Mouse (Mus musculus) MEL (cell line): Measurements from ENCODE around the gene Ptprk.

ENCODE experiments used
- CHD2 ChIP-seq: IDR thresholded peaks from 2 replicates; pipeline ENCODE4 v1.6.1; 2011; ENCODE audit warnings: low read length, improper control_type of control experiment
- CTCF ChIP-seq, 3 experiments: IDR thresholded peaks in 2 of 3; conservative IDR thresholded peaks in 1 of 3; 2 replicates each; pipeline ENCODE4 v1.5.1; 2011 to 2012; ENCODE audit warnings: low read length in 3 of 3, low read depth in 2 of 3, mild to moderate bottlenecking in 2 of 3, improper control_type of control experiment in 1 of 3, inconsistent platforms in 1 of 3, mixed read lengths in 1 of 3, moderate library complexity in 1 of 3; ENCODE audit not compliant: control insufficient read depth in 1 of 3, insufficient read depth in 1 of 3, poor library complexity in 1 of 3, severe bottlenecking in 1 of 3
- GABPA ChIP-seq: IDR thresholded peaks from 2 replicates; pipeline ENCODE4 v1.6.1; 2012; ENCODE audit warnings: low read depth, mild to moderate bottlenecking, inconsistent platforms, low read length, improper control_type of control experiment, moderate library complexity
- GATA1 ChIP-seq: IDR thresholded peaks from 2 replicates; pipeline ENCODE4 v1.6.1; 2011; ENCODE audit warnings: low read depth, low read length, improper control_type of control experiment
- JUND ChIP-seq: IDR thresholded peaks from 2 replicates; pipeline ENCODE4 v1.6.1; 2011; ENCODE audit warnings: low read depth, mild to moderate bottlenecking, improper control_type of control experiment, low read length
- MAFK ChIP-seq: IDR thresholded peaks from 2 replicates; pipeline ENCODE4 v1.6.1; 2011; ENCODE audit warnings: low read depth, mild to moderate bottlenecking, low read length, improper control_type of control experiment, borderline replicate concordance
- POLR2A ChIP-seq, 2 experiments: IDR thresholded peaks; 2 replicates each; pipeline ENCODE4 v1.6.1; 2011 to 2012; ENCODE audit warnings: low read length in 2 of 2, mild to moderate bottlenecking in 2 of 2, control low read depth in 1 of 2, improper control_type of control experiment in 1 of 2, low read depth in 1 of 2, moderate library complexity in 1 of 2; ENCODE audit not compliant: control insufficient read depth in 1 of 2, insufficient read depth in 1 of 2, poor library complexity in 1 of 2
- POLR2AphosphoS2 ChIP-seq: IDR thresholded peaks from 2 replicates; pipeline ENCODE4 v1.6.1; 2011; ENCODE audit warnings: low read length, improper control_type of control experiment
- RAD21 ChIP-seq: IDR thresholded peaks from 2 replicates; pipeline ENCODE4 v1.6.1; 2011; ENCODE audit warnings: mild to moderate bottlenecking, low read depth, low read length, improper control_type of control experiment
- RCOR1 ChIP-seq: IDR thresholded peaks from 2 replicates; pipeline ENCODE4 v1.6.1; 2012; ENCODE audit warnings: low read depth, mild to moderate bottlenecking, inconsistent platforms, low read length, improper control_type of control experiment
- TAL1 ChIP-seq: IDR thresholded peaks from 2 replicates; pipeline ENCODE4 v1.6.1; 2012; ENCODE audit warnings: mild to moderate bottlenecking, inconsistent platforms, low read length, moderate library complexity, mixed read lengths
- USF1 ChIP-seq: IDR thresholded peaks from 2 replicates; pipeline ENCODE4 v1.6.1; 2014; ENCODE audit warnings: low read depth, mild to moderate bottlenecking, inconsistent platforms, low read length, improper control_type of control experiment, moderate library complexity
- ZMIZ1 ChIP-seq: IDR thresholded peaks from 2 replicates; pipeline ENCODE4 v1.6.1; 2012; ENCODE audit warnings: low read depth, mild to moderate bottlenecking, inconsistent platforms, low read length, improper control_type of control experiment, moderate library complexity
- ZNF384 ChIP-seq: IDR thresholded peaks from 2 replicates; pipeline ENCODE4 v1.6.1; 2012; ENCODE audit warnings: low read depth, mild to moderate bottlenecking, inconsistent platforms, low read length, improper control_type of control experiment

- TF ChIP-seq MAFK (no peak), USF1 (no peak), ZNF384 (peak; percentile 56; the same call in 1 of the 2 replicates), CHD2 (no peak), CTCF (IDR thresholded peaks at IDR 0.05 in 2 of 3, conservative IDR thresholded peaks at IDR 0.05 in 1 of 3; ENCODE audit: control insufficient read depth in 1 of 3, insufficient read depth in 1 of 3, low read depth in 2 of 3, low read length in 3 of 3, poor library complexity in 1 of 3, severe bottlenecking in 1 of 3) (peak in 1 of 3 experiments; percentile 32; a peak in 1 of 6 replicates), POLR2A (IDR thresholded peaks at IDR 0.05; ENCODE audit: control insufficient read depth in 1 of 2, insufficient read depth in 1 of 2, low read depth in 1 of 2, low read length in 2 of 2, poor library complexity in 1 of 2) (no peak), POLR2AphosphoS2 (no peak), ZMIZ1 (no peak), TAL1 (no peak), RCOR1 (no peak), GATA1 (no peak), GABPA (no peak), RAD21 (peak; percentile 57), JUND (no peak)
Measured at GRCm38 (mm10) chr10:28552068-28552467, 477.4 kb downstream of the Ptprk start.
